Mouse (Mus musculus): ENCODE measurements around the gene Tspyl4.
A peak's percentile ranks its signal among the peaks of the same experiment; 100 is the strongest.

DNA sequence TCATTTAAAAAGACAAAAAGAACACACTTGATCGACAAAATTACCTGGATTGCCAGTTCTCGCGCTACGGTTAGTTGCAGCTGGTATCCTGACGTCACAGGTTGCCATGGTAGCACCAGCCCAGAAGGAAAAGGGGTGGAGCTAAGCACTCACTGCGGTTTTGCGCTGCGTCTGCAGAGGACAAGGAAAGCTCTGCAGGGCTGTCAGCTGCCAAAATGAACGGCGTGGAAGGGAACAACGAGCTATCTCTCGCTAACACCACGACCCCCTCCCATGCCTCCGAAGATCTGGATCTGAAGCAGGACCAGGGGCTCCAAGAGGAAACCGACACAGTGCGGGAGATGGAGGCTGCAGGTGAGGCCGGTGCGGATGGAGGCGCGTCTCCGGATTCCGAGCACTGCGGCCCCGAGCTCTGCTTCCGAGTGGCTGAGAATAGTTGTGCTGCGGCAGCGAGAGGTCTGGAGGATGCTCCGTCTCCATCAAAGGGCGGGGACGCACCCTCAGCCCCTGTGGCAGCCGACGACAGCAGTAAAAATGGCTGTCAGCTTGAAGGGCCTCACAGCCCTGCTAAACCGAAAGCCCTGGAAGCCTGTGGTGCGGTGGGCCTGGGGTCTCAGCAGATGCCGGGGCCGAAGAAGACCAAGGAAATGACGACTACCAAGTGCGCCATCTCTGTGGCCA lies at the start of gene Tspyl4:
- no peak for TF ChIP-seq CTCF (conservative IDR thresholded peaks at IDR 0.05; ENCODE audit: insufficient read depth, insufficient read length, low read depth, low read length)
- peak; percentile 59 for TF ChIP-seq POLR2A (IDR thresholded peaks at IDR 0.05; ENCODE audit: low read depth, low read length)
